Mouse (Mus musculus): ENCODE data around the gene Klhl29.

Gene Klhl29

GRCm38 (mm10) chr12:5214266-5214665 is 161.2 kb downstream of the Klhl29 start:
- no peak for DNase-seq

GRCm38 (mm10) chr12:5213339-5214104 is 162.0 kb downstream of the Klhl29 start:
- peak; percentile 87 for DNase-seq

GRCm38 (mm10) chr12:5211884-5212283 is 163.6 kb downstream of the Klhl29 start:
- DNase-seq: no peak

GRCm38 (mm10) chr12:5210786-5211185 is 164.7 kb downstream of the Klhl29 start:
- no peak for DNase-seq

DNA sequence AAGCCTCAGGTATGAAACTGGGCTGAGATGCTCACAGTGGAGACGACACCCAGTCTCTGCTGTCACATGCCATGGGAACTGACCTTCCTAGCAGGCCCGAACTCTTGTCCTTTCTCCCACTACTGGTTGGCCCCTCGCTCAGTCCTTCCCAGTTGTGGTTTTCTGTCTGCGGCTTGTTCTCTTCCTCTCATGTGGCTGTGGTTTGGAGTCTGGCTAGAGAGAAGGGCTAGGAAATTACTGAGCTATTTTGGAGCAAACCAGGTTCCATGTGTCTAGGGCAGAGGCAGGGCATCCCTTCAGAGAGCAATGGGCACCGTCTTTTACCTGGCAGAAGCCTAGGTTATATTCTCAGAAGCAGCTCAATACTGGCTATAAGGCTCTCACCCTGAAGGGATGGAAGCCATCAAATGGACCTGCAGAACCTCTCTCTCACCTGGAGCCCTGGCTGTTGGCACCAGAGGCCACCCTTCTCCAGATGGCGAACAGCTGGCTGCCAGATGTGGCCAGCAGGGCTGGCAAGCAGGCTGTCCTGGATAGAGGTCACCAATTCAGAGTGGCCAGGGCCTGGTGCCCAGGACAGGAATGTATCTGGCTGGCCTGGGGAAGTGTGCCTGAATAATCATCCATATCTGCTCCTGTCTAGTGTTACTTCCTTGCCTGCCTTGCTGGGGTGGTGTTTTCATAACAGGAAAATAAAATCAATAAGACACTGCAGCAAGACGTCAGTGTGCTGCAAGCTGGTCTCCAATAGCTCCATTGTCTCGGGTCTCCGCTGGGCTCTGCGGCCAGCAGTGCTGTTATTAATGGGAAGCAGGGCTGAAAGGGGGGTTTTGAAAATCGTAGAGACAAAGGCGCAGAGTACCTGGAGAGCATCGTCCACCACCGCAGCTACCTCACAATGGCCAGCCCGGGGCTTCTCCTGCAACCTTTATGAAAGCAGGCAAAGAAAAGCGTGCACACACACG is 167.3 kb downstream of the Klhl29 start:
- no peak for DNase-seq

DNA sequence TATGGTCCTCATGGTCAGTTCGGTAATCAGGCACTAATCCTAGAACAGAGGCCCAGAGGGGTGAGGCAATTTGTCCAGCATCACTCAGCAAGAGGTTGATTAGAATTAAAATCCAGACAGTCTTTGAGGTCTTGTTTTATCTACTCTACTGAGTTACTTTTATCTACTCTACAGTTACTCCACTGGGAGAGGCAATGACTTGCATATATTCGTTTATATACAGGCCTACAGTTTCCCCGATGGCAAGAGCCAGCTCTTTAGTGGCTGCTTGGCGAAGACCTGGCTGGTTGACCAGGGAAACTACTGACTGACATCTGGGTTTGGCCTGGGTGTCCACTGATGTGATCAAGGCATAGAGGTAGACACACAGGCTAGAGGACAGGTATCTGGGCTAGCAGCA is 168.3 kb downstream of the Klhl29 start:
- DNase-seq: no peak

DNA sequence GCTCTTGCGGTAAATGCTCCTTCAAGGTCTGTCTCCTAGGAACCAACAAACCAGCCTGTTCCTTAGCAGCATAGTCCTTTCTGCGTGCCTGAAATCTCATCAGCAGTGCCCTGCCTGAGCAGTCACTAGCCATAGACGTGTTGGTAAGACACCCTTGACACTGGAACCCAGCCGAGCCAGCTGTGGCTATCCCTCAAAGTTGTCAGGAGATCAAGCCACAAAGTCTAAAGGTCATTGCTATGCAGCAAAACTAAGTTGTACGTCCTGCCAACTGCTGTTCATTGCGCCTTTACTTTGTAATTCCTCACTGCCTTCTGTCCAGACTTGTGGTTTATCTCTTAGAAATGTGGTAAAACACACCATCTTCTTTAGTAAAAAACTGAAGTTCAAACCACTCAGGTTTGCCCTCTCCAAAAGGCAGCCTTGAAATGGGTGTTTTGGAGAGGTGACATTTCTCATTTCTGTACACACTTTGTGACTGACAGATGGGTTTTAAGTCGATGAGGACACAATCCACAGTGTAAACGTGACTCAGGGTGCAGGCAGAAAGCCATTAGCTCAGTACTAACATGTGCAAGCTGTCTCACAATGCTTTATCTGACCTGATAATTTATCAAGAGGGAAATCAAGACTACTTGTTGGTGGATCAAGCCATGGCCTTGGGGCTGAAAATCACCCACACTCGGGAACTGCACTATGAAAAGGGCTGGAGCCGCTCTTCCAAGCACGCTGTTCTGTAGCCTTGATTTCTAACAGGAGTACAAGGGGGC is 171.2 kb downstream of the Klhl29 start:
- no peak for DNase-seq

DNA sequence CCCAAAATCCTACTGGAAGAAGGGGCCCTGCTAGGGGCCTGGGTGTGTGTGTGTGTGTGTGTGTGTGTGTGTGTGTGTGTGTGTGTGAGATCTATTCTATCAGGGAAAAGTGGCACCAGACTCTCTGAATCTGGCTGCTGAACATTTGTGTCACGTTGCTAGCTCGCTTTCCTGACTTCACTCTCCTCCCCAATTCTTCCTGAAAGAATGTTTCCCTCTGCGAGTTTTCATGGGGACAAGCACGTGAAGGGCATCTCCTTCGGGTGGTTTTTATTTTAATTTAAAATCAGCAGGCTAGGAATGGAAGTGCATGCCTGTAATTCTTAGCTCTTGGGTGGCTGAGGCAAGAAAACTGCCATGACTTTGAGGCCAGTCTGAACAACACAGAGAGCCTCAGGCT is 172.1 kb downstream of the Klhl29 start:
- DNase-seq: no peak

- no peak for DNase-seq
Observed at GRCm38 (mm10) chr12:5198254-5198653, 177.2 kb downstream of the Klhl29 start.

DNA sequence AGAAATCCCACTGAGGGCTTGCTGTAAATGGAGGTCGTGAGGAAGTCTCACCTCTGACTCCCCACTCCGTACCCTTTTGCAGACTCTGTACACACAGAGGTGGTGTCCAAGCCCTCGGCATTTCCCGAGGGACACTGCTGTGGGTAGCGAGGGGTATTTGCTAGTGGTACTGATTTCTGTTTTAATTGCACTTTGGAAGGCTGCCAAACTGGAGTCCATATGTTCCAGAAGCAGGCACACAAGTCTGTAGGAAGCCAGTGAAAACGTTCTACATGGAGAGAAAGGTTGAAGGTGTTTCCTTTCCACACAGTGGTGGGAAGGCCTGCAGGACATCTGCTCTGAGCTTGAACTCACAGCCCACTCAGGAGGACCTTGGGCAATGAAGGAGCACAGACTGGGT is 181.3 kb downstream of the Klhl29 start:
- peak; percentile 73 for DNase-seq

- DNase-seq: no peak
Observed at GRCm38 (mm10) chr12:5192380-5192718, 183.1 kb downstream of the Klhl29 start.

GRCm38 (mm10) chr12:5191628-5192379 is 183.7 kb downstream of the Klhl29 start:
- DNase-seq: peak; percentile 93

GRCm38 (mm10) chr12:5191206-5191605 is 184.3 kb downstream of the Klhl29 start:
- peak; percentile 75 for DNase-seq

DNA sequence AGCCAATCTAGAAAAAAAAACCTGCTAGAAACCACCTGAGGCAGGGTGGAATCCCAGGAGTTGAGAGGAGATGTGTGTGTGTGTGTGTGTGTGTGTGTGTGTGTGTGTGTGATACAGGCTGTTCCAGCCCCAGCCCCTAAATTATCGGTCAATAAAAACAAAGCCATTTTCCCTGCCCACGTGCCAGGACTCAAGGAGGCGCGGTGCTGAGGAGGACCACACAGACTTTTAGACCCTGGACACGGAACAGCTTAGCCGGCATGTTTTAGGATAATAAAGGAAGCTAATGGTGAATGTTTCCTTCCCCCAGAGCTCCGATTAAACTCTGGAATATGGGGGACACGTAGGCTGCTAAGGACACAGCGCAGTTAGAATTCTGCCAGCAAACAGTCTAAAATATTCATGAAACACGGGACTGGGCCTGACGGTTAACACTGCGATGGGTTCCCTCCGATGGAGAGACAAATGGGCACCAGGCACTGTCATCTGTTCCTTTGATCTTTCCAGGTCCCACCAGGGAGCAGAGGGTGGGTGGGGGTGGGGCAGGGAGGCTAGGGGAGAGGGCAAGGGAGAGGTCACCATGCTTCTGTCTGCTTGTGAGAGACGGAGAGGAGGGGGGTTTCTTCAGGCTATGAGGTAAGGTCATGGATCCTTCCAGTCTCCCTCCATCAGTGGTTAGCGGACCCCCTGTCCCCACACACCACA is 185.9 kb downstream of the Klhl29 start:
- DNase-seq: no peak

DNA sequence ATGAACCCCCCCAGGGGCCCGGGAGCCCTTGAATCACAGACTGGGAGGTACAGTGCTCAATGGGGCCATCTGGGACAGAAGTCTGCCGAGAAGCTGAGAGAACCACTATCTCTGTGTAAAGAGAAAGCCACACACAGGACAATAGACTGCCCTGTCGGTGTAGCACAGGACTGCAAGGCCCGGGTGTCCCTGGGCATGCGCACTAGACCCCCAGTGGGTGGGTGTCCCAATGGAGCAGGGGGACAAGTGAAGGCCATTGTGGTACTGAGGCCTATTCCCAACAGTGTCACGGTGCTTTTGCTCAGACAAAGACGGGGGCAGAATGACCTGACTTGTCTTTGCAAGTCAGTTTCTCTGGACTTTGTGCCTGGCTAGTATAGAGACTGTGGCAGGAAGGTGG is 186.6 kb downstream of the Klhl29 start:
- peak; percentile 58 for DNase-seq

- no peak for DNase-seq
Observed at GRCm38 (mm10) chr12:5187773-5188333, 187.6 kb downstream of the Klhl29 start.

DNA sequence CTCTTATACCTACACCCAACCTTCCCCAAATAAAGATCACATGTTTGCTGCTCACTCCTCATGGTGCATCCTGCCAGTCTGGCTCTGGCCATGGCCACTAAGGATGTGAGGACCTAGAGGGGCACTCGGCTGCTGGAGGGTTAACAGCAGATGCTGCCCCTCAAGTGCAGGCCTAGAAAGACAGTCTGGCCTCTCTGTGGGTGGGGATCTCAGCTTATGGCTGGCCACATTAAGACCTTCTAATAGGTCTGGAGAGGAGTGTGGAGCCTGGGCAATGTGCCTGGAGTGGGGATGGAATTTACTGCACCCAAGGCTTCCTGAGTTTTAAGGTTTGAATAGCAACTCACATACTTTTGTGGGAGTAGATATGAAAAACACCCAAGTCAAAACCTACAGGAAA is 188.8 kb downstream of the Klhl29 start:
- DNase-seq: peak; percentile 77

DNA sequence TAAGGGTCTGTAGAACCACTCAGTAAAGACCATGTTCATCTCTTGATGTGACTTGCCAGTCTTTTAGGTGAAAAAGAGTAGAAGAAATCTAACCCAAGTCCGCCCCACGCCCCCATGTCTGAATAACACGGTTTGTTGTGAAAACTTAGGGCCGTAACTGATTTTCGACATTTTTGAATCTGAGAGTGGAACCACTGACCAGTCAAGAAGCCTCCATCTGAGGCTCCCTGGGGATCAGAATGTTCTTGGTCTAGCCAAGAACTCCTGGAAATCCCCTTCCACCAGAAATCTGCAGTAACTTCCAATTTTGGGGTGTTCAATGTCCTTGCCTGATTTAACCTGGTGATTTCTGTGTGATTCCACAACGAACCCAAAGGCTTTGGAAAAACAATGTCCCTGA is 189.9 kb downstream of the Klhl29 start:
- no peak for DNase-seq

DNA sequence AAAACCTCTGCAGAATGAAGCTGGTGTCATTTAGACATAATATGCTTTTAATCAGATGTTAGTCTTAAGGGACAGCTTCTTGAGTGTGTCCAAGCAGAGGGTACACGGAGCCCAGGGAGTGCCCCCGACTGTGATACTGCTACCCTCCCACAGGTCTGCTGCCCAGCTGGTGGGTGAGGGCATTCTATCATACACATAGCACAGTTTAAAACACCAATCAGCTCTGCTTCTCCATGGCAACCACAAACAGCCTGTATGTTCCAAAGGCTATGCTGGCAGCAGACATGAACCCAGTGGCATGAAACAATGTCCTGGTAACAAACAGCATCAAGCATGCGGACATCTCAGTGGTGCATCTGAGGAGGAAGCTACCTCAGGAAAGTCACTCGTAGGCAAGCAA is 192.9 kb downstream of the Klhl29 start:
- no peak for DNase-seq

GRCm38 (mm10) chr12:5182165-5182564 is 193.3 kb downstream of the Klhl29 start:
- DNase-seq: no peak

DNA sequence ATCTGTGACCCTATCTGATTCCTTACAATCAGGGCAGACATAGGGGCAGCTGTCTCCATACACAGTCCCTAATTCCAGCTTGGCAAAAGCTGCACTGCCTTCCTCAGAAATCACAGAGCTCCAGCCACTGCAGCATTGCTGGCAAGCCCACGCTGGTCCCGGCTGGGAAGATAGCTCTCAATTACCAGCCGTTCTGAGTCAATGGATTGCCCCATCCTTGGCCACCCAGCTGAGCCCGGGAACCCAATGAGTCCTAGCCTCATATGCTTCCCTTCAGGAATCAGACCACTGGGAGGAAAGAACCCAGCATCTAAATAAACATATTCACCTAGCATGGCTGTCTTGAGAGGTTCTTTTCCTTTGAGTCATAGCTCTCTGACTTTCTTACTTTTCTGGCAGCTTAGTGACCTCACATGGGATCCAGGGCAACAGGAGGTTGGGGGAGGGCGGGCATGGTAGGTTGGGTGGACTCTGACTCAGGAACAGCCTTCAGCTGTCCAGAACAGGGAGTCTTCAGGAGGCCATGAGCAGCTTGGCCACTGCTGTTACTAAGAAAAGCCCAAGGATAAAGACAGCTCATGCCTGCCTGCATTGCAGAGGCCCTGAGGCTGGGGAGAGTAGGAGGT is 198.7 kb downstream of the Klhl29 start:
- DNase-seq: no peak

Measured in retina, postnatal 1 day (tissue).